Mouse (Mus musculus): ENCODE results near the gene Lpcat4. TPM values are rescaled to one million over a fixed set of nuclear protein-coding genes. Genes with fewer than 3 reads are reported as not detected.

The Lpcat4 gene
- polyA plus RNA-seq, 1 experiment from 2014 or later = 15.5 TPM

- no peak overlapping the region for H3K4me3 ChIP-seq
- 86% methylated on average over 4 of the region's 4 CpGs for WGBS
These were observed 25.1 kb downstream of the Lpcat4 start for GRCm38 (mm10) chr2:112264364-112264763.

GRCm38 (mm10) chr2:112265448-112266241 is 26.4 kb downstream of the Lpcat4 start, which contains the start of gene Slc12a6:
Gene Slc12a6, plus strand, starts transcription at chr2:112265825.
- ATAC-seq (ENCODE audit: low FRiP score) = peak; percentile 96
- Histone ChIP-seq H3K9me3 (replicated peaks) (no peaks in the 10 kb centered on the region), H3K27me3 (no peaks in the 10 kb centered on the region), H3K4me3 (peak within 1 kb of the TSS; percentile 82), H3K4me1 (peaks cover 35% of the 10 kb centered on the region), H3K36me3 (no peaks in the 10 kb centered on the region), H3K9ac (peak within 1 kb of the TSS; percentile 81), H3K4me2 (replicated peaks) (peak within 1 kb of the TSS; percentile 92), H3K27ac (peak within 1 kb of the TSS; percentile 96)
- under 1% methylated on average over 66 of the region's 85 CpGs for WGBS

More at GRCm38 (mm10) chr2:112264364-112264763, 25.1 kb downstream of the Lpcat4 start:
- Histone ChIP-seq H3K4me1 (peaks cover 32% of the 10 kb centered on the region), H3K9me3 (replicated peaks) (no peaks in the 10 kb centered on the region), H3K27me3 (no peaks in the 10 kb centered on the region), H3K36me3 (no peaks in the 10 kb centered on the region), H3K27ac (no peak overlapping the region), H3K4me2 (replicated peaks) (no peak overlapping the region), H3K9ac (no peak overlapping the region)
- no peak for ATAC-seq (ENCODE audit: low FRiP score)

GRCm38 (mm10) chr2:112266242-112266592 is 26.9 kb downstream of the Lpcat4 start, which contains the start of gene Gm21985:
Gene Gm21985, plus strand, starts transcription at chr2:112266314.
- peak; percentile 43 for ATAC-seq (ENCODE audit: low FRiP score)
- Histone ChIP-seq H3K9ac (peak within 1 kb of the TSS; percentile 81), H3K27ac (peak within 1 kb of the TSS; percentile 96), H3K4me2 (replicated peaks) (peak within 1 kb of the TSS; percentile 92), H3K4me3 (peak within 1 kb of the TSS; percentile 82), H3K9me3 (replicated peaks) (no peaks in the 10 kb centered on the region), H3K27me3 (no peaks in the 10 kb centered on the region), H3K4me1 (peaks cover 35% of the 10 kb centered on the region), H3K36me3 (no peaks in the 10 kb centered on the region)
- WGBS = 3% methylated on average over 11 of the region's 11 CpGs

GRCm38 (mm10) chr2:112266780-112267179 is 27.5 kb downstream of the Lpcat4 start:
- Histone ChIP-seq H3K4me2 (replicated peaks) (peak overlapping the region; percentile 92), H3K9ac (peak overlapping the region; percentile 81), H3K9me3 (replicated peaks) (no peaks in the 10 kb centered on the region), H3K4me1 (peaks cover 35% of the 10 kb centered on the region), H3K4me3 (peak overlapping the region; percentile 82), H3K27me3 (no peaks in the 10 kb centered on the region), H3K27ac (no peak overlapping the region), H3K36me3 (no peaks in the 10 kb centered on the region)
- ATAC-seq (ENCODE audit: low FRiP score) = no peak
- 55% methylated on average over 10 of the region's 10 CpGs for whole genome bisulfite sequencing

GRCm38 (mm10) chr2:112267547-112268269 is 28.4 kb downstream of the Lpcat4 start:
- peak overlapping the region; percentile 92 for H3K4me2 ChIP-seq (replicated peaks)
- ATAC-seq (ENCODE audit: low FRiP score) = no peak
- H3K9ac ChIP-seq = no peak overlapping the region
- 84% methylated on average over 8 of the region's 8 CpGs for WGBS
- H3K9me3 ChIP-seq (replicated peaks) = no peaks in the 10 kb centered on the region
- H3K4me1 ChIP-seq = peaks cover 32% of the 10 kb centered on the region
- no peaks in the 10 kb centered on the region for H3K36me3 ChIP-seq
- H3K27ac ChIP-seq = no peak overlapping the region
- no peaks in the 10 kb centered on the region for H3K27me3 ChIP-seq
- no peak overlapping the region for H3K4me3 ChIP-seq

GRCm38 (mm10) chr2:112270011-112270410 is 30.7 kb downstream of the Lpcat4 start:
- Histone ChIP-seq H3K4me3 (no peak overlapping the region), H3K27me3 (no peaks in the 10 kb centered on the region), H3K4me1 (peaks cover 24% of the 10 kb centered on the region), H3K27ac (no peak overlapping the region), H3K36me3 (no peaks in the 10 kb centered on the region), H3K4me2 (replicated peaks) (no peak overlapping the region), H3K9me3 (replicated peaks) (no peaks in the 10 kb centered on the region), H3K9ac (no peak overlapping the region)
- no peak for ATAC-seq (ENCODE audit: low FRiP score)
- 95% methylated on average over 2 of the region's 2 CpGs for WGBS

- Histone ChIP-seq H3K27me3 (no peaks in the 10 kb centered on the region), H3K4me3 (no peak overlapping the region), H3K9ac (no peak overlapping the region), H3K9me3 (replicated peaks) (no peaks in the 10 kb centered on the region), H3K4me2 (replicated peaks) (no peak overlapping the region), H3K4me1 (peaks cover 9% of the 10 kb centered on the region), H3K36me3 (0 out of 2 replicates have a peak, but pooled peaks cover 3% of the 10 kb centered on the region), H3K27ac (no peak overlapping the region)
- WGBS = 90% methylated on average over 2 of the region's 2 CpGs
- no peak for ATAC-seq (ENCODE audit: low FRiP score)
These were observed 33.6 kb downstream of the Lpcat4 start for GRCm38 (mm10) chr2:112272909-112273308.

- Histone ChIP-seq H3K9ac (no peak overlapping the region), H3K9me3 (replicated peaks) (no peaks in the 10 kb centered on the region), H3K4me1 (peaks cover 6% of the 10 kb centered on the region), H3K36me3 (0 out of 2 replicates have a peak, but pooled peaks cover 3% of the 10 kb centered on the region), H3K27ac (no peak overlapping the region), H3K4me2 (replicated peaks) (no peak overlapping the region), H3K27me3 (no peaks in the 10 kb centered on the region), H3K4me3 (no peak overlapping the region)
- no peak for ATAC-seq (ENCODE audit: low FRiP score)
- WGBS = 90% methylated on average over 6 of the region's 6 CpGs
These were observed 34.2 kb downstream of the Lpcat4 start for GRCm38 (mm10) chr2:112273474-112273873.

- no peak for ATAC-seq (ENCODE audit: low FRiP score)
- 90% methylated on average over 3 of the region's 3 CpGs for WGBS
These were observed 37.6 kb downstream of the Lpcat4 start for GRCm38 (mm10) chr2:112276870-112277269.

GRCm38 (mm10) chr2:112282846-112283245 is 43.6 kb downstream of the Lpcat4 start:
- Histone ChIP-seq H3K9ac (no peak overlapping the region), H3K4me1 (peaks cover 6% of the 10 kb centered on the region; the same call in 1 of the 2 replicates), H3K27me3 (no peaks in the 10 kb centered on the region), H3K36me3 (no peaks in the 10 kb centered on the region), H3K27ac (no peak overlapping the region), H3K4me3 (no peak overlapping the region), H3K4me2 (replicated peaks) (no peak overlapping the region), H3K9me3 (replicated peaks) (no peaks in the 10 kb centered on the region)
- ATAC-seq (ENCODE audit: low FRiP score) = no peak
- WGBS = 81% methylated on average over 1 of the region's 1 CpGs

More at GRCm38 (mm10) chr2:112276870-112277269, 37.6 kb downstream of the Lpcat4 start:
- no peaks in the 10 kb centered on the region for H3K27me3 ChIP-seq
- H3K4me3 ChIP-seq = no peak overlapping the region
- 0 out of 2 replicates have a peak, but pooled peaks cover 3% of the 10 kb centered on the region for H3K36me3 ChIP-seq
- no peak overlapping the region for H3K27ac ChIP-seq
- H3K4me1 ChIP-seq = no peaks in the 10 kb centered on the region
- H3K9me3 ChIP-seq (replicated peaks) = no peaks in the 10 kb centered on the region
- H3K4me2 ChIP-seq (replicated peaks) = no peak overlapping the region
- H3K9ac ChIP-seq = no peak overlapping the region

- peak overlapping the region; percentile 28 for H3K9ac ChIP-seq
- peak; percentile 89 for ATAC-seq (ENCODE audit: low FRiP score)
- no peaks in the 10 kb centered on the region for H3K36me3 ChIP-seq
- H3K27ac ChIP-seq = 0 out of 2 replicates have a peak overlapping the region, but pooled peaks have one; percentile 24
- H3K27me3 ChIP-seq = no peaks in the 10 kb centered on the region
- H3K4me3 ChIP-seq = peak overlapping the region; percentile 35
- peak overlapping the region; percentile 60 for H3K4me2 ChIP-seq (replicated peaks)
- H3K4me1 ChIP-seq = peaks cover 6% of the 10 kb centered on the region; the same call in 1 of the 2 replicates
- 3% methylated on average over 21 of the region's 21 CpGs for WGBS
- no peaks in the 10 kb centered on the region for H3K9me3 ChIP-seq (replicated peaks)
These were observed 45.2 kb downstream of the Lpcat4 start for GRCm38 (mm10) chr2:112284363-112285030.

- no peaks in the 10 kb centered on the region for H3K36me3 ChIP-seq
- peak overlapping the region; percentile 60 for H3K4me2 ChIP-seq (replicated peaks)
- H3K27ac ChIP-seq = no peak overlapping the region
- peaks cover 6% of the 10 kb centered on the region; the same call in 1 of the 2 replicates for H3K4me1 ChIP-seq
- peak overlapping the region; percentile 35 for H3K4me3 ChIP-seq
- no peak for ATAC-seq (ENCODE audit: low FRiP score)
- 66% methylated on average over 6 of the region's 6 CpGs for WGBS
- H3K9me3 ChIP-seq (replicated peaks) = no peaks in the 10 kb centered on the region
- no peaks in the 10 kb centered on the region for H3K27me3 ChIP-seq
- H3K9ac ChIP-seq = no peak overlapping the region
These were observed 45.7 kb downstream of the Lpcat4 start for GRCm38 (mm10) chr2:112285031-112285390.

All from hindbrain, embryonic 12.5 days (tissue).